Mouse (Mus musculus): ENCODE results near the gene Glrx.

The Glrx gene

DNA sequence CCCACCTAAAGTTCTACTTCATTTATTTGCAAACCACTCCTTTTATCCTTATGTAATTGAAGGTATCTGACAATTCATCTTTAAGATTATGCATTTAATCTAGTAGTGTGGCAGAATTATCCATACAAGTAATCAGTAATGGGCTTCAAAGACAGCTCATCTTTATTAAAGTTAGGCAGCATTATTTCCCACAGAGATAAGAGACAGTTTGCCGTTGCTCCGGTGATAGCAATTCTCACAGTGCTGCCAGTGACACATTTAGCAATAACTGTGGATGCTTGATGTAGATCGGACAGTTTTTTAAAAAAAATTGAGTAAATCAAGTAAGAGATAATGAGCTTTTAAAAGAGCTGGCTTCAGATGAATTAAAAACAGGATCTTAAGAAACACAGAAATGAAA, 52.6 kb downstream of the Glrx start:
- DNase-seq, result no peak

- DNase-seq, result no peak
Observed at GRCm38 (mm10) chr13:75892876-75893275, 53.2 kb downstream of the Glrx start.

Measured in right cerebral cortex, adult 18-20 months (tissue).